Mouse (Mus musculus) forebrain, embryonic 13.5 days (tissue): ENCODE data around the gene Krit1. TPM values are rescaled to one million over a fixed set of nuclear protein-coding genes. Genes with fewer than 3 reads are reported as not detected.
"Not testable (repeated sequence)": the region's sequence is repeated elsewhere in the genome, so short reads cannot be mapped to it uniquely, and the experiment has no call there.

Experiments
- ATAC-seq: fragments of 200-750 bp; cut with Nextera tagmentation; 2 replicates; pipeline ENCODE4 v1.8.0; 2017
- H3K27ac ChIP-seq: fragments of 300-500 bp; sonication (generic); 2 replicates; pipeline ENCODE4 v1.5.1; 2015; ENCODE audit warnings: inconsistent platforms, mild to moderate bottlenecking, moderate library complexity
- H3K27me3 ChIP-seq: fragments of 300-500 bp; sonication (generic); 2 replicates; pipeline ENCODE4 v1.6.1; 2015; ENCODE audit warnings: mild to moderate bottlenecking, inconsistent platforms
- H3K36me3 ChIP-seq: fragments of 300-500 bp; sonication (generic); 2 replicates; pipeline ENCODE4 v1.6.1; 2015; ENCODE audit warnings: mild to moderate bottlenecking, inconsistent platforms; ENCODE audit not compliant: poor library complexity, severe bottlenecking
- H3K4me1 ChIP-seq: fragments of 300-500 bp; sonication (generic); 2 replicates; pipeline ENCODE4 v1.6.1; 2015; ENCODE audit warnings: inconsistent platforms
- H3K4me2 ChIP-seq: fragments of 300-500 bp; sonication (generic); 2 replicates; pipeline ENCODE4 v1.6.1; 2015; ENCODE audit warnings: inconsistent platforms, mild to moderate bottlenecking, moderate library complexity
- H3K4me3 ChIP-seq: fragments of 300-500 bp; sonication (generic); 2 replicates; pipeline ENCODE4 v1.5.1; 2015; ENCODE audit warnings: mild to moderate bottlenecking, inconsistent platforms
- H3K9ac ChIP-seq: fragments of 300-500 bp; sonication (generic); 2 replicates; pipeline ENCODE4 v1.6.1; 2015; ENCODE audit warnings: mild to moderate bottlenecking, inconsistent platforms
- H3K9me3 ChIP-seq: fragments of 300-500 bp; sonication (generic); replicated peaks from 2 replicates; pipeline ENCODE4 v1.6.1; 2016; ENCODE audit warnings: inconsistent platforms
- WGBS: fragments of 180-500 bp; shearing (Covaris S2); methylation state at CpG from one replicate; pipeline ENCODE4 v1.1.7; 2015; 5-methylcytosine and 5-hydroxymethylcytosine counted together
- polyA plus RNA-seq: library from polyadenylated mRNA; unstranded; fragments of >200 nt; fragmentation: Nextera tagmentation; extraction: Ambion mirVana; gene quantifications from 2 replicates; pipeline ENCODE4 v1.2.1, GENCODE M21; 2015

Krit1 gene
- polyA plus RNA-seq, 1 experiment from 2014 or later, result 74.7 TPM

GRCm38 (mm10) chr5:3801672-3802432, 1.1 kb upstream of the Krit1 start:
- no peaks in the 10 kb centered on the region for H3K36me3 ChIP-seq
- peak; percentile 10 for ATAC-seq
- H3K4me2 ChIP-seq, result peak overlapping the region; percentile 76
- H3K4me1 ChIP-seq, result peaks cover 26% of the 10 kb centered on the region
- peak overlapping the region; percentile 89 for H3K9ac ChIP-seq
- H3K27me3 ChIP-seq, result no peaks in the 10 kb centered on the region
- no peaks in the 10 kb centered on the region for H3K9me3 ChIP-seq
- WGBS, result 5% methylated on average over 18 of the region's 18 CpGs
- peak overlapping the region; percentile 89 for H3K4me3 ChIP-seq
- peak overlapping the region; percentile 92 for H3K27ac ChIP-seq

- Histone ChIP-seq H3K27me3 (no peaks in the 10 kb centered on the region), H3K9ac (peak overlapping the region; percentile 89), H3K4me2 (peak overlapping the region; percentile 76), H3K27ac (peak overlapping the region; percentile 92), H3K4me3 (peak overlapping the region; percentile 89), H3K4me1 (peaks cover 26% of the 10 kb centered on the region), H3K36me3 (no peaks in the 10 kb centered on the region), H3K9me3 (no peaks in the 10 kb centered on the region)
- under 1% methylated on average over 36 of the region's 36 CpGs for WGBS
- ATAC-seq, result peak; percentile 81
Observed at GRCm38 (mm10) chr5:3803292-3804165, 545 bp downstream of the Krit1 start.

- no peak for ATAC-seq
- WGBS, result 97% methylated on average over 1 of the region's 1 CpGs
- no peak overlapping the region for H3K4me3 ChIP-seq
Observed at GRCm38 (mm10) chr5:3808472-3808871, 5.5 kb downstream of the Krit1 start.

GRCm38 (mm10) chr5:3834107-3834506, 31.1 kb downstream of the Krit1 start:
- no peak overlapping the region for H3K4me3 ChIP-seq
- no peak for ATAC-seq
- no peak overlapping the region for H3K9ac ChIP-seq
- H3K4me1 ChIP-seq, result no peaks in the 10 kb centered on the region
- no peaks in the 10 kb centered on the region for H3K27me3 ChIP-seq
- H3K4me2 ChIP-seq, result no peak overlapping the region
- WGBS, result 73% methylated on average over 1 of the region's 1 CpGs
- no peak overlapping the region for H3K27ac ChIP-seq
- peaks cover 50% of the 10 kb centered on the region for H3K36me3 ChIP-seq
- peaks cover 4% of the 10 kb centered on the region; the same call in 1 of the 2 replicates for H3K9me3 ChIP-seq

More at GRCm38 (mm10) chr5:3808472-3808871, 5.5 kb downstream of the Krit1 start:
- Histone ChIP-seq H3K9me3 (no peaks in the 10 kb centered on the region), H3K9ac (no peak overlapping the region), H3K27me3 (no peaks in the 10 kb centered on the region), H3K4me1 (peaks cover 10% of the 10 kb centered on the region), H3K4me2 (no peak overlapping the region), H3K36me3 (peaks cover 23% of the 10 kb centered on the region), H3K27ac (no peak overlapping the region)

GRCm38 (mm10) chr5:3845026-3845425, 42.0 kb downstream of the Krit1 start, which contains the start of gene Lrrd1:
TSS of gene Lrrd1 (plus strand) at chr5:3845173.
- peak within 1 kb of the TSS; percentile 35 for H3K4me3 ChIP-seq
- 4% methylated on average over 24 of the region's 24 CpGs for WGBS
- peak within 1 kb of the TSS; percentile 60 for H3K4me2 ChIP-seq
- H3K9ac ChIP-seq, result peak within 1 kb of the TSS; percentile 62
- peaks cover 22% of the 10 kb centered on the region for H3K36me3 ChIP-seq
- ATAC-seq, result peak; percentile 70
- H3K27me3 ChIP-seq, result no peaks in the 10 kb centered on the region
- no peak within 1 kb of the TSS for H3K27ac ChIP-seq
- no peaks in the 10 kb centered on the region for H3K9me3 ChIP-seq
- H3K4me1 ChIP-seq, result peaks cover 5% of the 10 kb centered on the region; the same call in 1 of the 2 replicates

- Histone ChIP-seq H3K27me3 (no peaks in the 10 kb centered on the region), H3K9ac (no peak overlapping the region), H3K4me1 (no peaks in the 10 kb centered on the region), H3K9me3 (no peaks in the 10 kb centered on the region), H3K27ac (no peak overlapping the region), H3K4me3 (no peak overlapping the region), H3K36me3 (no peaks in the 10 kb centered on the region), H3K4me2 (no peak overlapping the region)
- 86% methylated on average over 4 of the region's 4 CpGs for WGBS
- ATAC-seq, result no peak
Observed at GRCm38 (mm10) chr5:3870161-3870560, 67.2 kb downstream of the Krit1 start.

- Histone ChIP-seq H3K27ac (no peak overlapping the region), H3K9ac (no peak overlapping the region), H3K4me3 (no peak overlapping the region), H3K4me2 (no peak overlapping the region), H3K4me1 (no peaks in the 10 kb centered on the region), H3K27me3 (no peaks in the 10 kb centered on the region), H3K36me3 (no peaks in the 10 kb centered on the region), H3K9me3 (no peaks in the 10 kb centered on the region)
- 19% methylated on average over 1 of the region's 1 CpGs for WGBS
- ATAC-seq, result no peak
Observed at GRCm38 (mm10) chr5:3872348-3872747, 69.4 kb downstream of the Krit1 start.

GRCm38 (mm10) chr5:3873485-3873884, 70.5 kb downstream of the Krit1 start:
- H3K9ac ChIP-seq, result no peak overlapping the region
- ATAC-seq, result no peak
- no peaks in the 10 kb centered on the region for H3K36me3 ChIP-seq
- no peaks in the 10 kb centered on the region for H3K9me3 ChIP-seq
- no peaks in the 10 kb centered on the region for H3K4me1 ChIP-seq
- H3K27me3 ChIP-seq, result no peaks in the 10 kb centered on the region
- WGBS, result 65% methylated on average over 3 of the region's 3 CpGs
- H3K4me2 ChIP-seq, result no peak overlapping the region
- H3K27ac ChIP-seq, result no peak overlapping the region
- no peak overlapping the region for H3K4me3 ChIP-seq

GRCm38 (mm10) chr5:3886862-3887261, 83.9 kb downstream of the Krit1 start:
- not testable (repeated sequence) for H3K4me2 ChIP-seq, H3K4me3 ChIP-seq, H3K27me3 ChIP-seq, H3K9ac ChIP-seq, H3K27ac ChIP-seq, H3K4me1 ChIP-seq, H3K36me3 ChIP-seq, H3K9me3 ChIP-seq, ATAC-seq
- WGBS, result 90% methylated on average over 7 of the region's 7 CpGs

- no peak overlapping the region for H3K27ac ChIP-seq
- H3K4me2 ChIP-seq, result no peak overlapping the region
- no peaks in the 10 kb centered on the region for H3K9me3 ChIP-seq
- no peaks in the 10 kb centered on the region for H3K36me3 ChIP-seq
- no peak overlapping the region for H3K9ac ChIP-seq
- no peaks in the 10 kb centered on the region for H3K27me3 ChIP-seq
- no peak overlapping the region for H3K4me3 ChIP-seq
- ATAC-seq, result no peak
- peaks cover 9% of the 10 kb centered on the region for H3K4me1 ChIP-seq
Observed at GRCm38 (mm10) chr5:3889201-3889600, 86.2 kb downstream of the Krit1 start.

- Histone ChIP-seq H3K4me3 (peak within 1 kb of the TSS; percentile 46), H3K4me2 (peak within 1 kb of the TSS; percentile 60), H3K9ac (peak within 1 kb of the TSS; percentile 65)
- not testable (repeated sequence) for H3K27me3 ChIP-seq, H3K9me3 ChIP-seq, H3K36me3 ChIP-seq, H3K27ac ChIP-seq, H3K4me1 ChIP-seq
- under 1% methylated on average over 6 of the region's 47 CpGs for WGBS
- ATAC-seq, result peak; percentile 100
Observed at GRCm38 (mm10) chr5:3893459-3894293, 90.7 kb downstream of the Krit1 start, which contains the start of gene Mterf1a. TSS of gene Mterf1a (minus strand) at chr5:3893933.
